Mouse (Mus musculus) splenic B cell, adult 2 months (primary cell): ENCODE data around the gene Olfr904.
"Not testable (repeated sequence)": the region's sequence is repeated elsewhere in the genome, so short reads cannot be mapped to it uniquely, and the experiment has no call there.

Experiments used
- DNase-seq: peaks from one replicate; pipeline ENCODE4 v3.0.0-alpha.2; 2011; ENCODE audit warnings: low read depth, low spot score
- H3K27me3 ChIP-seq: 2 replicates; pipeline ENCODE4 v1.6.1; 2012; ENCODE audit warnings: mild to moderate bottlenecking, low read length, moderate library complexity, mixed read lengths; ENCODE audit not compliant: control insufficient read depth, poor library complexity, insufficient read depth, severe bottlenecking
- H3K36me3 ChIP-seq: 2 replicates; pipeline ENCODE4 v1.6.1; 2012; ENCODE audit warnings: mild to moderate bottlenecking, low read length, moderate library complexity, mixed read lengths; ENCODE audit not compliant: control insufficient read depth, poor library complexity, insufficient read depth, severe bottlenecking

The Olfr904 gene

DNA sequence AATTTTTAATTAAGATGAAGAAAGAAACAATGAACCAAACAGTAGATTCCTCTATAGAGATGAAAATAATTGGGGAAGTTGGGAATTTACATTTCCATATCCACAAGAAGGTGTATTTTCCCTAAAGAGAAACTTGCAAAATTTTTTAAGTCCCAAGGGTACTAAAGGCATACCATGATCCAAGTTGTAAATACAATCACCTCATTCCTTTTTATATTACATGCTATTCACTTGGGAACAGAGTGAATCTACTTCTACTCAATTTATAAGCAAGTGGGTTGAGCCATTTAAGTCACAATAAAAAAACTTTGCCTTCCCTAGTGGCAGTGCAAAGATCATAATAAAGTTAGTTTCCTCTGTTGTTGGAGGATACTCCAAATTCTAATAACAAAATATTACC lies at the start of gene Olfr904:
Olfr904 (plus strand) TSS at position 301 of the 400 bp plus-strand sequence.
- H3K27me3 ChIP-seq, result no peaks in the 10 kb centered on the region

GRCm38 (mm10) chr9:38413502-38413901 lies 49.4 kb upstream of the Olfr904 start:
- DNase-seq, H3K27me3 ChIP-seq: not testable (repeated sequence)

More for the DNA sequence above, at the start of gene Olfr904:
- DNase-seq, result no peak
- no peaks in the 10 kb centered on the region for H3K36me3 ChIP-seq

GRCm38 (mm10) chr9:38423801-38424200 lies 39.1 kb upstream of the Olfr904 start:
- DNase-seq, result no peak
- no peaks in the 10 kb centered on the region for H3K36me3 ChIP-seq

More at GRCm38 (mm10) chr9:38413502-38413901, 49.4 kb upstream of the Olfr904 start:
- not testable (repeated sequence) for H3K36me3 ChIP-seq

DNA sequence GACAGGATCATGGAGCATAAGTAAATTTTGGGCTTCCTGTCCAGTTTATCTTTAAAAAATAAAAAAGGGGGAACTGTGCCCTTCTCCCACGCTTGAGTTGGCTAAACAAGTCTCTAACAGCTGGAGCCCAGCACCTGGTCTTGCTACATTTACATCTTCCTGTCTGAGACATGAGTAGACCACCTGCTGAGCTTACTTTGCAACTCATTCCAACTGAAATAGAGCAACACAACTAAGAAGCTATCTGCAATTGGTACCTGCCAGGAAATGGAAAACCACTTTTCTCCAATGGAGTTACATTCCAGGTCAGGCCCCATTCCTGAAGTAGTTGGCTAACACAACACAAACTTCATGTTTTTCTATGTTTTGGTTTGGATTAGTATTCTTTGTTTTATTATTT lies 35.9 kb upstream of the Olfr904 start:
- DNase-seq, result no peak
- H3K36me3 ChIP-seq, result no peaks in the 10 kb centered on the region
- H3K27me3 ChIP-seq, result no peaks in the 10 kb centered on the region

More at GRCm38 (mm10) chr9:38423801-38424200, 39.1 kb upstream of the Olfr904 start:
- no peaks in the 10 kb centered on the region for H3K27me3 ChIP-seq

DNA sequence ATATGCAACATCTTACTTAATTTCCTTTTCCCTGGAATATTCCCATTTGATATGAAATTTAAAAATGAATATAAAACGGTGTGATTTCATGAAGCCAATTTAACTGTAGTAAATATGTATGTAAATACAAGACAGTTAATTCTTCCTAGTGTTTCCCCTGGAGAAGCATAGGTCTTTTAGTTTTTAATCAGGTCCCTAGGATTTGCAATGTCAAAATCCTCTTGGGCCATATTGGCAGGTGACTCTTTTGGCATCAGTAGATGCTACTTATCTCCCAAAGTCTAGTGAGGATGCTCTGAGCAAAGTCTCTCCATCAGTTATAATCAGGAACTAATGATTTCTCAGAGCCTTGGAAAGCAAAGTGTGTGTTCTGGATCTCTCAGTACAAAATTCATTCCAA lies 33.8 kb upstream of the Olfr904 start, which contains the start of gene Olfr901:
Olfr901 (plus strand) TSS at position 301 of the 400 bp plus-strand sequence.
- no peaks in the 10 kb centered on the region for H3K36me3 ChIP-seq
- no peaks in the 10 kb centered on the region for H3K27me3 ChIP-seq
- DNase-seq, result no peak

DNA sequence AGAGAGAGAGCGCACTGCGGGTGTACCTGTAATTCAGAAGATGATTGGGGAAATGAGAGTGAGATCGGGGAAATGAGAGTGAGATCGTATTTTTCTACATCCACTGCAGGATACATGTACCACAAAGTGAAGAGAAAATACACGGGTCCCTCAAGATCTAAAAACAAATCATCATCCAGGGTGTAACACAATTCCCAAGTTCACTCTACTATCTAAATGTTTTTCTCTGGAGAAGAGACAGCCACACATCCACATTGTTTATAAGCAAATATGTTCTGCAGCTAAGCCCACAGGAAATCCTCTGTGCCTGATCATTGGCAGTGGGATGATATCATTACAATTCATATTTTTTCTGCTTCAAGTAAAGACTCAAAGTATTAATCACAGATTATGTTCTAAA lies 15.6 kb upstream of the Olfr904 start, which contains the start of gene Olfr902:
Olfr902 (plus strand) TSS at position 301 of the 400 bp plus-strand sequence.
- no peak for DNase-seq
- no peaks in the 10 kb centered on the region for H3K36me3 ChIP-seq
- H3K27me3 ChIP-seq, result no peaks in the 10 kb centered on the region

DNA sequence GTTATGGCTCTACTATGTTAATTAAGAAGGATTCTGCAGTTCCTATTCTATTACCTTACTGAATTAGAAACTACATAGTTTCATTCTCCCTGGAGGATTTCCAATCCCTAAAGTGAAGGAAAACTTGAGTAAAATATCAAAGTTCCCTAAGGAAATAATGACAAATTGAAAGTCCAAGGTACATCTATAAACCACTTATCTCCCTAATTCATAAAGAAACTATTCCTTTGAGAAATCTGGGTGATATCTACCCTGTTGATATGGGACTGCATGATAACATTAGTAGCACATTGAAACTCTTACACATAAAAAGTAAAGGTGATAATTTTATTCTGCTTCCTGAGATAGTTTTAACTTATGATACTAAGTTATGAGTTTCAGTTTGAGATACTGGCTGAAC lies 7.9 kb downstream of the Olfr904 start, which contains the start of gene Olfr905:
Olfr905 (plus strand) TSS at position 301 of the 400 bp plus-strand sequence.
- Histone ChIP-seq H3K27me3 (no peaks in the 10 kb centered on the region), H3K36me3 (no peaks in the 10 kb centered on the region)
- no peak for DNase-seq

GRCm38 (mm10) chr9:38486785-38487184 lies 23.8 kb downstream of the Olfr904 start, which contains the start of gene Olfr906:
Olfr906 (plus strand) TSS chr9:38487085.
- no peak for DNase-seq
- no peaks in the 10 kb centered on the region for H3K27me3 ChIP-seq
- no peaks in the 10 kb centered on the region for H3K36me3 ChIP-seq

GRCm38 (mm10) chr9:38495501-38495900 lies 32.6 kb downstream of the Olfr904 start, which contains the start of gene Olfr907:
Olfr907 (plus strand) TSS chr9:38495801.
- DNase-seq, result no peak
- Histone ChIP-seq H3K27me3 (no peaks in the 10 kb centered on the region), H3K36me3 (no peaks in the 10 kb centered on the region)

GRCm38 (mm10) chr9:38512353-38512752 lies 49.4 kb downstream of the Olfr904 start:
- no peak for DNase-seq
- H3K27me3 ChIP-seq, result no peaks in the 10 kb centered on the region
- H3K36me3 ChIP-seq, result no peaks in the 10 kb centered on the region
